Mouse (Mus musculus) lung, embryonic 15.5 days (tissue): ENCODE results near the gene Cir1. TPM values are rescaled to one million over a fixed set of nuclear protein-coding genes. Genes with fewer than 3 reads are reported as not detected.

ENCODE experiments used
- ATAC-seq: fragments of 200-750 bp; cut with Nextera tagmentation; 2 replicates; pipeline ENCODE4 v1.8.0; 2017; ENCODE audit warnings: moderate number of reproducible peaks, borderline replicate concordance; ENCODE audit not compliant: low FRiP score, low TSS enrichment; ENCODE audit errors: extremely low read depth
- H3K27ac ChIP-seq: fragments of 300-500 bp; sonication (generic); 2 replicates; pipeline ENCODE4 v1.5.1; 2015; ENCODE audit warnings: moderate library complexity, mild to moderate bottlenecking, inconsistent platforms
- H3K27me3 ChIP-seq: fragments of 300-500 bp; sonication (generic); 2 replicates; pipeline ENCODE4 v1.6.1; 2015; ENCODE audit warnings: inconsistent platforms
- H3K36me3 ChIP-seq: fragments of 300-500 bp; sonication (generic); 2 replicates; pipeline ENCODE4 v1.6.1; 2015; ENCODE audit warnings: inconsistent platforms
- H3K4me1 ChIP-seq: fragments of 300-500 bp; sonication (generic); 2 replicates; pipeline ENCODE4 v1.6.1; 2015; ENCODE audit warnings: inconsistent platforms
- H3K4me2 ChIP-seq: fragments of 300-500 bp; sonication (generic); 2 replicates; pipeline ENCODE4 v1.6.1; 2015; ENCODE audit warnings: inconsistent platforms, mild to moderate bottlenecking, moderate library complexity
- H3K4me3 ChIP-seq: fragments of 300-500 bp; sonication (generic); 2 replicates; pipeline ENCODE4 v1.5.1; 2015; ENCODE audit warnings: mild to moderate bottlenecking, inconsistent platforms
- H3K9ac ChIP-seq: fragments of 300-500 bp; sonication (generic); 2 replicates; pipeline ENCODE4 v1.6.1; 2015; ENCODE audit warnings: inconsistent platforms
- H3K9me3 ChIP-seq: fragments of 300-500 bp; sonication (generic); 2 replicates; pipeline ENCODE4 v1.6.1; 2016; ENCODE audit warnings: inconsistent platforms
- WGBS: fragments of 180-500 bp; shearing (Covaris S2); methylation state at CpG from one replicate; pipeline ENCODE4 v1.1.7; 2015; 5-methylcytosine and 5-hydroxymethylcytosine counted together
- polyA plus RNA-seq: library from polyadenylated mRNA; unstranded; fragments of >200 nt; fragmentation: Nextera tagmentation; extraction: Ambion mirVana; gene quantifications from 2 replicates; pipeline ENCODE4 v1.2.1, GENCODE M21; 2015

The Cir1 gene
- polyA plus RNA-seq, 1 experiment from 2014 or later: 25.7 TPM

DNA sequence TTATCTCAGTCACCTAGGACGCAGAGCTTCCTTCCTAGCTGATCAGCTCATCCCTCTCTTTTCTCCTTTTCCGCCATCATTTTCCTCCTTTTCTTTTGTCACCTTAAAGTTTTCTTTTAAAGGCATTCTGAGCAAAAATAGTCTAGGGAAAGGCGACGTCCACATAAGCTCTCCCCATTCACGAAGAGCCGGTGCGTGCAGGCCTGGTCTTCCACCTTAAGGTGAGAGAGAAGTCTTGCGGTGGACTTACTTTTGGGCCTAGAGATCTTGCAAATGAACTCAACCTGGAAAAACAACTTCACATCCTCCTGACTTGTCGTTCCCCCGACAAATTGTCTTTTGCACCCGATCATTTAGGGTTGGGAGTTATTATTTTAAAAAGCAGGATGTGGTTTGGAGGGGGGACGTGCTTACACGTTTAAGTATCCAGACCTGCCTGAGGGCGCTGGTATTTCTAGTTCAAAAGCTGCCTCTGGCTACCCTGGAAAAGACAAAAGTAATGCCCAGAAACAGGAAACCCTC is 42.4 kb downstream of the Cir1 start:
- ATAC-seq: no peak
- Histone ChIP-seq H3K4me3 (no peak overlapping the region), H3K36me3 (no peaks in the 10 kb centered on the region), H3K27ac (no peak overlapping the region), H3K9me3 (no peaks in the 10 kb centered on the region), H3K27me3 (peaks cover 92% of the 10 kb centered on the region), H3K9ac (no peak overlapping the region), H3K4me1 (peaks cover 43% of the 10 kb centered on the region), H3K4me2 (no peak overlapping the region)
- 3% methylated on average over 14 of the region's 14 CpGs for WGBS

GRCm38 (mm10) chr2:73269666-73270065 is 42.8 kb downstream of the Cir1 start:
- Histone ChIP-seq H3K27me3 (peaks cover 95% of the 10 kb centered on the region), H3K4me2 (no peak overlapping the region), H3K36me3 (no peaks in the 10 kb centered on the region), H3K9ac (no peak overlapping the region), H3K4me3 (no peak overlapping the region), H3K4me1 (peaks cover 41% of the 10 kb centered on the region), H3K27ac (no peak overlapping the region), H3K9me3 (no peaks in the 10 kb centered on the region)
- ATAC-seq: no peak
- under 1% methylated on average over 17 of the region's 17 CpGs for WGBS

GRCm38 (mm10) chr2:73268836-73269395 is 43.6 kb downstream of the Cir1 start:
- no peak overlapping the region for H3K9ac ChIP-seq
- WGBS: 7% methylated on average over 8 of the region's 8 CpGs
- no peak overlapping the region for H3K4me3 ChIP-seq
- peaks cover 95% of the 10 kb centered on the region for H3K27me3 ChIP-seq
- H3K9me3 ChIP-seq: no peaks in the 10 kb centered on the region
- no peak overlapping the region for H3K27ac ChIP-seq
- ATAC-seq: no peak
- H3K4me1 ChIP-seq: peaks cover 37% of the 10 kb centered on the region
- no peaks in the 10 kb centered on the region for H3K36me3 ChIP-seq
- no peak overlapping the region for H3K4me2 ChIP-seq

GRCm38 (mm10) chr2:73268281-73268680 is 44.2 kb downstream of the Cir1 start:
- Histone ChIP-seq H3K9me3 (no peaks in the 10 kb centered on the region), H3K27ac (no peak overlapping the region), H3K9ac (no peak overlapping the region), H3K4me1 (peaks cover 37% of the 10 kb centered on the region), H3K4me2 (no peak overlapping the region), H3K4me3 (no peak overlapping the region), H3K27me3 (peaks cover 95% of the 10 kb centered on the region), H3K36me3 (no peaks in the 10 kb centered on the region)
- 2% methylated on average over 12 of the region's 12 CpGs for WGBS
- no peak for ATAC-seq

GRCm38 (mm10) chr2:73267818-73268217 is 44.7 kb downstream of the Cir1 start:
- Histone ChIP-seq H3K27me3 (peaks cover 94% of the 10 kb centered on the region), H3K4me1 (peaks cover 34% of the 10 kb centered on the region), H3K9me3 (no peaks in the 10 kb centered on the region), H3K9ac (no peak overlapping the region), H3K36me3 (no peaks in the 10 kb centered on the region), H3K27ac (no peak overlapping the region), H3K4me2 (no peak overlapping the region), H3K4me3 (no peak overlapping the region)
- no peak for ATAC-seq
- 4% methylated on average over 4 of the region's 4 CpGs for WGBS

- ATAC-seq: no peak
- 17% methylated on average over 3 of the region's 3 CpGs for WGBS
- H3K9ac ChIP-seq: no peak overlapping the region
- no peaks in the 10 kb centered on the region for H3K9me3 ChIP-seq
- H3K4me1 ChIP-seq: peaks cover 28% of the 10 kb centered on the region
- H3K4me2 ChIP-seq: no peak overlapping the region
- H3K27me3 ChIP-seq: peaks cover 94% of the 10 kb centered on the region
- H3K27ac ChIP-seq: no peak overlapping the region
- H3K4me3 ChIP-seq: no peak overlapping the region
- H3K36me3 ChIP-seq: no peaks in the 10 kb centered on the region
Observed at GRCm38 (mm10) chr2:73267231-73267630, 45.3 kb downstream of the Cir1 start.

DNA sequence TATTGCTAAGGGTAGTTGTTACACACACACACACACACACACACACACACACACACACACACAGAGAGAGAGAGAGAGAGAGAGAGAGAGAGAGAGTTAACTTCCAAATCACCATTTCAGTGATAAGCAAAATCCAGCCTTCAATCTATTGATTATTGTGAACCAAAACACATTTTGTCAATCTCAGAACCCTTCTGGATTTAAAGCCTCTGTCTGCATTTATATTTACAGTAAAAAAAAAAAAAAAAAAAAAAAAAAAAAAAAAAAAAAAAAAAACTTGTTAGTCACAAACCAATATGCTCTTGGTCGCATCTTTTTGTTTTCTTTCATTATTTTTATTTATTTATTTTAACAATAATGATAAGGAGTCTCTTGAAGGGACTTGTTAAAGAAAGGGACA is 45.9 kb downstream of the Cir1 start:
- no peak for ATAC-seq
- Histone ChIP-seq H3K4me2 (no peak overlapping the region), H3K36me3 (no peaks in the 10 kb centered on the region), H3K27ac (no peak overlapping the region), H3K4me3 (no peak overlapping the region), H3K4me1 (peaks cover 24% of the 10 kb centered on the region), H3K9ac (no peak overlapping the region), H3K27me3 (peaks cover 96% of the 10 kb centered on the region), H3K9me3 (no peaks in the 10 kb centered on the region; the same call in 1 of the 2 replicates)
- 39% methylated on average over 1 of the region's 1 CpGs for WGBS

- H3K27me3 ChIP-seq: peaks cover 90% of the 10 kb centered on the region
- ATAC-seq: no peak
- WGBS: 10% methylated on average over 5 of the region's 5 CpGs
Observed at GRCm38 (mm10) chr2:73266011-73266410, 46.5 kb downstream of the Cir1 start.

GRCm38 (mm10) chr2:73264611-73265195 is 47.8 kb downstream of the Cir1 start:
- Histone ChIP-seq H3K9me3 (no peaks in the 10 kb centered on the region; the same call in 1 of the 2 replicates), H3K4me3 (peak overlapping the region; percentile 49), H3K9ac (no peak overlapping the region), H3K4me1 (peaks cover 12% of the 10 kb centered on the region), H3K27ac (no peak overlapping the region), H3K4me2 (peak overlapping the region; percentile 94), H3K27me3 (peaks cover 77% of the 10 kb centered on the region), H3K36me3 (no peaks in the 10 kb centered on the region)
- 4% methylated on average over 11 of the region's 11 CpGs for WGBS
- no peak for ATAC-seq

More at GRCm38 (mm10) chr2:73266011-73266410, 46.5 kb downstream of the Cir1 start:
- Histone ChIP-seq H3K4me2 (no peak overlapping the region), H3K27ac (no peak overlapping the region), H3K9me3 (no peaks in the 10 kb centered on the region; the same call in 1 of the 2 replicates), H3K4me1 (peaks cover 18% of the 10 kb centered on the region), H3K9ac (no peak overlapping the region), H3K36me3 (no peaks in the 10 kb centered on the region), H3K4me3 (no peak overlapping the region)

DNA sequence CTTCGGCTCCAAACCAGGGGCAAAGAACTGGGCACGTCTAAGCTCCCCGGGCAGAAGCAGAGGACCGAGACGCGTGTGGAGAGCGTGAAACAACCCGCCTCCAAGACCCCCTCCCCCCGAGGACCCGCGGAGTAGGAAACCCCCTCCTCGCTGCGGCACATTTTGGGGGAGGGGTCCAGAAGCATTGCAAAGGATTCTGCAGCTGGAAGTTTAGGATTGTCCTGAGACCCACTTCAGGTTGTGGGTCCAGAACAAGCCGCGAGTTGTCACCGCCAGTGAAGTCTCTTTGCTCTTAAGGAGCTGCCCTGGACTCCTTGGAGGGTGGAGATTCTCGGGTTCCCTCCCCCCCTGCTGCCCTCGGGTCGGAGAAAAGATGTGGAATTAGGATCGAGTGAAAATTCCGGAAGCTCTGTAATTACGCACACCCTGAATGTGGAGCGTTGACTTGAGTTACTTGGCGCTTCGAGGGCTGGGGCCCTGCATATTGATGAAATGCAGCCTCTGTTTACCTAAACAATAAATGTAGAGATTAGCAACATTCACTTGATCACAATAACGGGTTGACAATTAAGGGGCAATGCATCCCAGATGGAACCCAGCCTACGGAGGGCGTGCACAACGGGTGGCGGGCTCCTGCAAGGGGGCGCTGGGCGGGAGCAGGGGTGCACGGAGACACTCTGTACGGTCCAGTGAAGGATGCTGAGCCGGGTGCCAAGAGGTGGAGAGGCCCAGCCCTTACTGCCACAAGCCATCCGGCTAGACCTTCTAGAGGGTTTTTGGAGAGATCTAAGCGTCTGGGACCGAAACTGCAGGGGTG is 48.5 kb downstream of the Cir1 start:
- under 1% methylated on average over 38 of the region's 38 CpGs for WGBS
- Histone ChIP-seq H3K4me3 (peak overlapping the region; percentile 49), H3K27me3 (peaks cover 72% of the 10 kb centered on the region), H3K9me3 (no peaks in the 10 kb centered on the region; the same call in 1 of the 2 replicates), H3K36me3 (no peaks in the 10 kb centered on the region), H3K4me2 (peak overlapping the region; percentile 94), H3K27ac (no peak overlapping the region), H3K4me1 (peaks cover 12% of the 10 kb centered on the region), H3K9ac (peak overlapping the region; percentile 37)
- ATAC-seq: no peak; the same call in 1 of the 2 replicates

GRCm38 (mm10) chr2:73263172-73263765 is 49.2 kb downstream of the Cir1 start:
- Histone ChIP-seq H3K4me2 (peak overlapping the region; percentile 94), H3K4me1 (peaks cover 12% of the 10 kb centered on the region), H3K27me3 (peaks cover 65% of the 10 kb centered on the region), H3K27ac (no peak overlapping the region), H3K9ac (peak overlapping the region; percentile 37), H3K36me3 (no peaks in the 10 kb centered on the region), H3K9me3 (no peaks in the 10 kb centered on the region; the same call in 1 of the 2 replicates), H3K4me3 (peak overlapping the region; percentile 49)
- ATAC-seq: no peak
- WGBS: 7% methylated on average over 16 of the region's 16 CpGs
